Mouse (Mus musculus) lung, postnatal 0 days (tissue): Measurements from ENCODE around the gene Omt2b.
"Not testable (repeated sequence)": the region's sequence is repeated elsewhere in the genome, so short reads cannot be mapped to it uniquely, and the experiment has no call there.

Source experiments
- CTCF ChIP-seq: IDR thresholded peaks from 2 replicates; pipeline ENCODE4 v1.5.1; 2016; ENCODE audit warnings: antibody characterized with exemption, mild to moderate bottlenecking
- EP300 ChIP-seq: IDR thresholded peaks from 2 replicates; pipeline ENCODE4 v1.6.1; 2016; ENCODE audit warnings: antibody characterized with exemption, mild to moderate bottlenecking, control low read depth

- peak; percentile 74 for TF ChIP-seq CTCF
- not testable (repeated sequence) for TF ChIP-seq EP300
Observed at GRCm38 (mm10) chr9:78296089-78296488, 31.3 kb upstream of the Omt2b start.
